Mouse (Mus musculus) retina, postnatal 7 days (tissue): ENCODE measurements around the gene Zbtb38.

Experiments
- DNase-seq: peaks from one replicate; pipeline ENCODE4 v3.0.0-alpha.2; 2012; ENCODE audit warnings: low read depth, low spot score

Gene Zbtb38

GRCm38 (mm10) chr9:96713472-96714390 lies 38.9 kb downstream of the Zbtb38 start:
- no peak for DNase-seq

DNA sequence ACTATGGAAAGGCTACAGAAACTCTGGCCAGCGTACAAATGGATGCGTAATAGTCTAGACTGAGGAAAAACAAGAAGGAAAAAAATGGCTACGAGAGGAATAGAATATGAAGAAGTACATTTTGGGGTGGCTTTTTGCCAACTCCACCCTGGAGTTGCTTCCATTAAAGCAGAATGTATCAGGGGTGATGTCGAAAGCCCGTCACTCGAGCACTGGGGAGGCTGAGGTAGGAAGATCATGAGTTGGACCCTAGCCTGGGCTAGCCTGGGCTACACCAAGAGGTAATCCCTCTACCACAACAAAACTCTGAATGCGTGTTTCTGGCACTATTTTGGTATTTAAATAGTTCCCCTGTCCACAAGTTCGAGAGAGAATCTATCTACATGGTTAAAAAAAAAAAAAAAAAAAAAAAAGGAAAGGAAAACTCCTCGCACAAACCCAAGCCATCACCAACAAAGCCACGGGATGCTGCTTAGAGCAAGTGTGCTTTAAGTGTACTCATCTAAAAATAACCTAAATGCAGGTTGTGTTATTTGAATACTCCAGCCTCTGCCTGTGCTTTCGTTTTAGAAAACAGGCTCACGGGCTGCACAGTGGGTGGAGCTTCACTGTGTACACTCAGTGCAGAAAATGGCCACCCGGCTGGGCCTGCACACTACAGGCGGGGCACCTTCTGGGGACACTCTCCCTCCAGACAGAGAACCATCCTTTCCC lies 39.7 kb downstream of the Zbtb38 start:
- no peak for DNase-seq

DNA sequence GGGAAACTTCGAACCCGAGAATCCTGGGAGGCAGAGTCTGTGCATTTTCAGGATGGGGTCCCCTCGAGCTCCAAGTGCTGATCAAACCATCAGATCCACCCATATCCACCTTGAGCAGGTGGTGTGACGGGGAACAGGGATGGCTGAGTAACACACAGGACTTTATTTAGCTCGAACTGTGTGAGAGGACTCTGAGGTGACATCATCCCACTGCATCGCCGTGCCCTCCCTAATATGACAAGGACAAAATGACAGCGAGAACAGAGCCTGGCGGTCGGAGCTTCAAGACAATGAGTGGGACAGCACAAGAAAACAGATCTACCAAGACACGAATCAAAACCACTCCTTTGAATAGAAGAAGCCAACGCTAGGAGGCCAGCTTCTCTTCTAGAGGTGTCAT lies 40.6 kb downstream of the Zbtb38 start:
- no peak for DNase-seq

GRCm38 (mm10) chr9:96710241-96710946 lies 42.2 kb downstream of the Zbtb38 start:
- no peak for DNase-seq

DNA sequence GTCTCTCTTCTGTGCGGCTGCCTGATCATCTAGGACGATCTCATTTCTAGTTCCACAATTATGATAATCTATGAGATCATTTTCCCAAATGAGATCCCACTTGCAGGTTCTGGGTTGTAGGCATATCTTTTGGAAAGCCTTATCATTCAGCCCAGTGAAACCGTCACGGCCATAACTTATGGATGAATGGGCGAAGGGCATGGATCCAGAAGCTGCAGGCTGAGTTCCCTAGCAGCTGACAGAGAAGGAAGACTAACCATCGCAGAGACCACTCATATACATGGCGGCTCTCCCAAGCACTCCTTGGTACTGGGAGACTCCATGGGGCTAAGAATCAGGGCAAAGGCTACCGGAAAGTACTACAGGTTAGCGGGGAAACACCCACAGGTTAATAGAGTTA lies 43.7 kb downstream of the Zbtb38 start:
- DNase-seq = no peak

GRCm38 (mm10) chr9:96707964-96708363 lies 44.7 kb downstream of the Zbtb38 start:
- DNase-seq = no peak

- peak; percentile 70 for DNase-seq
Observed at GRCm38 (mm10) chr9:96705576-96706285, 46.9 kb downstream of the Zbtb38 start.

- no peak for DNase-seq
Observed at GRCm38 (mm10) chr9:96704935-96705334, 47.7 kb downstream of the Zbtb38 start.

DNA sequence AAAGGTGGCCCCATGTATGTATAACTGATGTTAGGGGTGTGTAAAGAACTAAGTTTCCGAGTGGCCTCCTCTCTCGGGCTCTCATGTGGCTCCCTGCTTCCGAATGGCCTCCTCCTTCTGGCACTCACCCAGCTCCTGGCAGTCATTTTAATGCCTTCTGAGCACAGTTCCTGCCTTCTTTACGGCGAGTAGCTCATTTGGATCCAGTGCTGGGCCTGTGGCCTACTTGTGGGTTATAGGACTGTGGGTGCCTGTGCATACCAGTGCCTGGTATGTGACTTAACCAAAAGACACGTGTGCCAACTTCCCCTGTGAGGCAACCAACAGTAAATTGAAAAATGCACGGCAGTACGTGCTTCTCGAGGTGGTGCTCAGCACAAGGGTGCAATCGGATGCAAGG lies 50.7 kb downstream of the Zbtb38 start:
- DNase-seq = no peak

GRCm38 (mm10) chr9:96699276-96700035 lies 53.2 kb downstream of the Zbtb38 start:
- DNase-seq = no peak

DNA sequence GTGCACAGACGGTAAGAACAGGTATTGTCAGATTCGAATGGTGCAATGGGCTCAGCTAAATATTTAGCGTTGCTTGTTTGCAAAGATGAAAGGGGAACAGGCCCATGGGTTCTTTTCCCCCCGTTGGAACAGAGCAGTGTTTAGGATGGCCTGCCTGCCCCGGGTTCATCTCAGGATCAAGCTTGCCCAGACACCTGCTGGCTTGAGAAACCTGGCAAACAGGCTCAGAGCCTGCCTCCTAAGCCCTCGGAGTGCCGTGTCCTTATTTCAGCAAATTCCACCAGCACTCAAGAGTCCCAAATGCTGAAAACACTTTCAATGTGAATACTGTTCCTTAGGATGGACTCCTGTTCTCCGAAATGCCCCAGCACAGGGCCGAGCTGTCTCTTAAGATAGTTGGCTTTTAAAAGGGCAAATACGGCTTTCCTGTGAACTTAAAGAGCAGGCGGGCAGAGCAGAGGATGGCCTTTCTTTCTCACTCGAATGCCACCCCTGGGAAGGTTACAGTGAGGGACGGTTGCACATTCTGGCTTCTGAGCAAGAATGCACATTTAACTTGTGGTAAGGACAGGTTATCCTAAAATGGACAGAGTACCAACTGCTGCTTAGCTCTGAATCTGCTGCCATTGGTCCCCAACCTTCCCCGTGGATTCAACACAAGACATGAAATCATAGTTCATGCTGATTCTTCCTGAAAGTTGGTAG lies 55.7 kb downstream of the Zbtb38 start:
- DNase-seq = no peak

GRCm38 (mm10) chr9:96696141-96696561 lies 56.5 kb downstream of the Zbtb38 start:
- DNase-seq = no peak

- DNase-seq = no peak
Observed at GRCm38 (mm10) chr9:96690461-96690863, 62.2 kb downstream of the Zbtb38 start.

- DNase-seq = no peak
Observed at GRCm38 (mm10) chr9:96689076-96689475, 63.6 kb downstream of the Zbtb38 start.

DNA sequence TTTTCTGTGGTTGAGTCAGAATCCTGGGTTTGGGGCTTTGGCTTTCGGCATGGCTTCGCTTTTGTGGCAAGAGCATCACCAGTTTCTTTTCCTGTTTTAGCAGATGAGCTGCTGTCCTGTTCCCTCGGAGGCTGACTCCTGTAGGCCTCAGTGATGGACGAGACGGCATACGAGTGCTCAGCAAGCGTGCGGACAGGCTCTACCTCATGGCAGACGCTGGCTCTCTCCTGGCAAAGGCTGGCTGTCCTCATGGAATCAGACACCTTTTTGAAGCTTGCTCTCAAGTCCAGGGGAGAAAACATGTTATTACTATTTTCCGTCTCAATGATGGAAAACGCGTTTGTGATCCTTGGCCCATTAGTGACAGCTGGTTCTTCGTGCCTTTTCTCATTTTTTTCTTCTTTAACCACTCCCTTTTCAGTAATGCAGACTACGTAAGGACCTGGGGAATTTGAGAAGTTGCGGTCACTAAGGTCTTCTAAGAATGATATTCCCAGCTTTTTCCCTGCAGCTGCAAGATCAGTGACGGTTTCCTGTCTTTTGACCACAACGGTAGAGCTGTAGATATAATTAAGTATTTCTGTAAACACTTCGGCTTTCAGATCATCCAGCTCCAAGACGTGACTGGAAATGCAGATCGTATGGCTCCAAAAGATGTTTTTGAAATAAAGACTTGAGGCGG lies 64.3 kb downstream of the Zbtb38 start:
- no peak for DNase-seq

DNA sequence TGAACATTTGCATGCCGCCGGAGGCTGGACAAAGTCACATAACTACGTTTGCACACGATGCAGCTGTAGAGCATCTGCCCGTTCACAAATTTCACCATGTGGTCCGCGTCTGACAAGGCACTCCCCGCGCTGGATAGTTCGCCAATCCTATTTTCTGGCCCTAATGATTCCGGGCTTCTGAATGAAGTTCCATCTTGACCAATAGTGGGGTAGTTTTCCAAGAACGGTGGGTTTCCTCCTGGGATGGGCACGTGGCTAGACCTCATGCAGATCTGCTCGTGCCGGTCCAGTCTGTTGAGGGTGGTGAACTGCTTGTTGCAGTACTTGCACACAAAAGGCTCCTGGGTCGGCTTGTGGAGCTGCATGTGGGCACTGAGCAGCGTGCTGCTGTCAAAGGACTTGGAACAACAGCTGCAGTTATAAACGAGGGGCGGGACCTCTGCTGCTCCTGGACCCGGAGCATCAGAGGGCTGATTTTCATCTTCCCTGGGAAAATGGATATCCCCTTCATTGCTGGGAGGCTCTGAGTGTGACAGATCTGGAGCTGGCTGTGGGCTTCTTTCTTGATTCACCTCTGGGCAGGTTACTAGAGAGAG lies 64.9 kb downstream of the Zbtb38 start:
- DNase-seq = no peak

GRCm38 (mm10) chr9:96685600-96686084 lies 67.0 kb downstream of the Zbtb38 start:
- no peak for DNase-seq

- no peak for DNase-seq
Observed at GRCm38 (mm10) chr9:96684866-96685599, 67.6 kb downstream of the Zbtb38 start.
